Mouse (Mus musculus): ENCODE measurements around the gene Apobec3.
A peak's percentile ranks its signal among the peaks of the same experiment; 100 is the strongest.

The Apobec3 gene

DNA sequence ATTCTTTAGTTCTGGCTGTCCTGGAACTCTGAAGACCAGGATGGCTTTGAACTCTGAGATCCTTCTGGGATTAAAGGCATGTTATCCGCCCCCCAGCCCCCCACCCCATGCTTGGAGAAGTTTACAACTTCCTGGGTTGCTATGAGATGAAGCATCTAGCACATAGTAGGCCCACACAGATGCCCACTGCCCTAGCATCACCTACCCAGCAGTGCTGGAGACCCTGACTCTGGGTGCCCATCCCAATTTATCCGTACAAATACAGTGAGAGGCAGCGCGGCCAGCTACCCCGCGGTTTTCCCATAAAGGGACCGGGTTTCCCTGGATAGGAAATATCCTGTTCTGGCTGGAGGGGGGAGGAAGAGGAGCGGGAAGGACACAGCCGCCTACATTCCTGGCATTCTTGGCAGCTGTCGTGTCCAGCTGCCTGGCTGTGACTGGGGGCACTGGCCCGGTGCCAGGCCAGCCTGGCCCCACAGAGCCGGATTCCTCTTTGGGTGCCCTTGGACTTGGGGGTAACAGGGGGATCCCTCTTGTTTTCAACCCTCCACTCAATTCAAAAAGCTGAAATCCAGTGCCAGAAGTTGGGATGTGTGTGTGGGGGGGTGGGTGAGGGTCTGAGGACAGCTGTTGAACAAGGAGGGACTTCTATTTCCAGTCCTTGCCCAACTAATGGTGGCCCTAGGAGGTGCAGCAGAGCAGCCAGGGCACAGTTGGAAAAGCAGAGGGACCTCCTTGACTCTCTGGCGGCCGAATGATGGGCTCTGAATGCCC, 60.5 kb downstream of the Apobec3 start:
- peak; percentile 24 for DNase-seq

DNA sequence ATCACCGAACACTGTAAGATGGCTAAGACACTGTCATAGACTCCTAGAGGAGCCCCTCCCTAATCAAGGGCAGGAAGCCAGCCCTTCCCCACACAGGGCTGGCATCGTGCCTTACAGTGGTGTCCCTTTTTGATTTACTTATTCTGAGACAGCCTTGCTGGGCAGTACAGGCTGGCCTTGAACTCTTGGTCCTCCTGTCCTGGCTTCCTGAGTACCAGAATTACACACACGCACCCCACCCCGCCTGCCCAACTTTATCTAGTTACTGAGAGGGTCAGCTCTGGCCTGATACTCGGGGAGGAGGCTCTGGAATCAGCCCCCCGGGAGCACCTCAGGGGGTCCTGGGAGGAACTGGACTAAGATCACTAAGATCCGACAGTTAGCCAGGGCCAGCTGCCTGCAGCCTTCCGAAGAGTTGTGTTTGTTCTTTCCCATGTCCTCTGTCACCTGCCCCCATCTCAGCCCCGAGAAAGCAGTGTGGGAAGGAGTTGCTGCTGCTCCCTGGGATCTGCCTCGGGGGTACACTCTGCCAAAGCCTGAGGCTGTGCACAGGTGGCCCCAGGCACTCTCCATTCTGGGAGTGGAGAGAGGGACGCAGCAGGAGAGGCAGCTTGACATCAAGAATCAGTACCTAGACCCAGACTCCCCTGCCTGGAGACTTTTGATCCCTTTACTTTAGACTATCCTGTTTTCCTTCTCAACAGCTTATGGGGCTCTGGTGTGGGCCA, 61.2 kb downstream of the Apobec3 start:
- no peak for DNase-seq

DNA sequence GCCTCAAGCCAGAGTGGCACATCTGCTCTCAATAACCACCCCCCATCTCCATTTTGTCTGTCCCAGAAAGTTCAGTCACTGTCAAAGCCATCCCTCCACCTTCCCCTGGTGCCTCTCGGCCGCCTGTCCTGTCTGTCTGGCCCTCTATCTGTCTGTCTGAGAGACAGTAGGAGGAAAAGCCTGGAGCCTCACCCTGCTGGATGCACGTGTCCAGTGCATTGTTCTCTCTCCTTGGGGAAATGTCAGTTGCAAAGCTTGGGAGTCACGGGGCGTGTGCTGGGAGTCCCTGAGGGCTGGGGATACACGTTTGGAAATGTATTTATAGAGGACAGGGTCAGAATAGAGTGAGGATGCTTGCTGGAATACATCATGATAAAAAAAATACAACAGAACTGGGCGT, 62.0 kb downstream of the Apobec3 start:
- no peak for DNase-seq

DNA sequence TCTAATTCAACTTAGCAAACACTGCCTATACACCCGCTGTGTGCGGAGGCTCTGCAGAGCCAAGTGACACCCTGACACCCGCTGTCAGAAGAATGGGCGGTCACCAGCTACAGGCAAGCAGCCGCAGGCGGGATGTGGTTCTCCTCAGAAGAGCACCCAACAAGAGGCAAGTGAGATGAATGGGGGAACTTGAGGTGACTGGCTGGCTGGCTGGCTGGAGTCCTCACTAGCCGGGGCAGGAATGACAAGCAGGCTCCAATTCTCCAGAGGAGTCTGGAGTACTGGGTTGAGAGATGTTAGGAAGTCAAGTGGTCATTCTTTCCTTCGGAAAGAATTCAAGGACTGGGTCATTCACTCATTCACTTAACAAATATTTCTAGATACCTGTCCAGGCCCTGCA, 65.1 kb downstream of the Apobec3 start:
- no peak for DNase-seq

DNA sequence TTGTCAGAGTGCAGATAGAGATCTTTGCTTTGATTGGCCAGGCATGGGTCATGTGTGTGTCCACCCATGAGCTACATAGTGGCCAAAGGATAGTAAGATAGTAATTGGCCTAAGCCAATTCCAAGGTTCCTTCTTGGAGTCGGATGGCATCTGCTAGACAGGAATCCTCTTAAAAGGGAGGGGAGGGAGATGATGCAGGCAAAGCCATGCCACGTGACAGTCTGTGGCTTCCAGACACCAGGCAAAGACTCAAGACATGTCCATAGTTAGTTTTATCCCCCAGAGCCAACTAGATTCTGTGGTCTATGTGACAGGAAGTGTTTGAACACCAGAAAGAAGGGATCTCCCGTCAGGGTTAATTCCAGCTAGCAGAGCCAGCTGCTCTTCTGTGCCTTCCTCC, 67.0 kb downstream of the Apobec3 start:
- DNase-seq, result no peak

DNA sequence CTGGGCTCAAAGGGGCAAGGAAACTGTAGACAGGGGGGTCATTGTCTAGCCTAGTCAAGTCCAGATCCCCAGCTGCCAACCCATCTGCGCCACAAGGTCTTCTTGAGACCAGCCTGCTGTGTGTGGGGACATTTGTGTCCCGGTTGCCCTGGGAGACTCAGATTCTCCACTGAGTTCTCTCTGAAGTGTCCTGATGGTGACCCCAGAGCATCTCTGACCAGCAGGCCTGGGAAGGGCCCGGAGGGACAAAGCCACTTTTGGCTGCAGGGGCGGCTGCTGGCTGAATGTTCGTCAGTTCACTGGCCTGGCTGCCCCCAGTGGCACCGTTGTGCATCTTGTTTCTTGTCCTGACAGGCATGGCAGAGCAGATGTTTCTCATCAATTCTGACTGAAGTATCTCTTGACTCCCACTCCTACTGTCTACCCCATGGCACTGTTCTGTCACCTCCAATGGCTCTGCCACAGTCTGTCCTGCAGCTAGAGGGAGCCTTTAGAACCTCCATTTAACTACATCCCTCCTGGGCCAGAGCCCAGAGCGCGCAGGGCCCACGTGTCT, 70.0 kb downstream of the Apobec3 start:
- no peak for DNase-seq

DNA sequence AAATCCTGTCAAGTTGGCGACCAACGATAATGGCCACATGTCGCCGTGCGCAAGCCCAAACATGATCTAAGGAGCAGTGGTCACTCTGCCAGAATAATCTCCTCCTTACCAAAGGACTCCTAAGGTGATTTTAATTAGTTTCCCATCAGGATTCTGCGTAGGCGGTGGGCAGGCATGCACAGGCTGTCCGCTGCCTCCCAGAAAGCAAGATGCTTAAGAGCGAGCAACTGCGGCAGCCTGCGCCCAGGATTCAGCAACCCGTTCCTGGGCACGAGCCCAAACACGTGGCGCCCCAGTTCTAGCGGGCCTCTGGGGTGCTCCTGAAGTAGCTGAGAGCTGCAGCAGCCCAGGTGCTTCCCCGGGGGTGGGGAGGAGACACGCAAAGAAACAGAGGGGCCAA, 71.2 kb downstream of the Apobec3 start:
- no peak for DNase-seq

DNA sequence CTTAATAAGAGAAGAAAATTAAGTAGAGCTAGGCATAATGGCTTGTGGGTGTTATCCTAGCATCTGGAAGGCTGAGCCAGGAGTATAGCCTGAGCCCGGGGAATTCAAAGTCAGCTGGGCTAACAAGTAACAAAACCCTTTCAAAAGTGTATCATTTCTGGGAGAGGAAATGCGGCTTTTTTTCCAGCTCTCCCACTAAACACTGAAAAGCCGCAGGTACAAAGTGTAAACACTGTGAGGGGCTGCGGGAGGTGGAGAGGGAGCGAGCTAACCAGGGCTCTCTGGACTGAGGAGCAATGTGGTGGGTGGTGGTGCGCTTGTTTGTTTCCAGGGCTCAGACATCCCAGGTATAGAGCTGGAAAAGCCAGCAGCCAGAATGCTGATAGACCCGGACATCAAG, 72.9 kb downstream of the Apobec3 start:
- no peak for DNase-seq

Data from liver (tissue).